Mouse (Mus musculus): Measurements from ENCODE around the gene Derl2. TPM values are rescaled to one million over a fixed set of nuclear protein-coding genes. Genes with fewer than 3 reads are reported as not detected.

The Derl2 gene
- total RNA-seq, 1 experiment from 2014 or later = 31.6 TPM

Other genes with a start within 250 kb of the Derl2 start
- 0.25 and 0.69 TPM in 2 replicates for gene Scimp, start 207.3 kb downstream of the Derl2 start, total RNA-seq (2017)
- gene Rabep1, start 175.1 kb downstream of the Derl2 start, total RNA-seq (2017) = 67.7 and 75.9 TPM in 2 replicates
- 131 and 148 TPM in 2 replicates for gene Nup88, start 49.9 kb downstream of the Derl2 start, total RNA-seq (2017)
- gene Rpain, start 49.6 kb downstream of the Derl2 start, total RNA-seq (2017) = 28.5 and 32.5 TPM in 2 replicates
- gene C1qbp, start 36.8 kb downstream of the Derl2 start, total RNA-seq (2017) = 48.3 and 82.1 TPM in 2 replicates
- gene Dhx33, start 15.4 kb downstream of the Derl2 start, total RNA-seq (2017) = 39.6 and 39.8 TPM in 2 replicates
- 30.8 and 38.1 TPM in 2 replicates for gene Mis12, start 230 bp downstream of the Derl2 start, total RNA-seq (2017)
- 1.4 TPM in 1 of 2 replicates, not detected in the other for gene 6330403K07Rik, start 13.7 kb upstream of the Derl2 start, total RNA-seq (2017)
- gene Nlrp1a, start 124.9 kb upstream of the Derl2 start, total RNA-seq (2017) = 6.5 and 8.6 TPM in 2 replicates
- 1.6 and 5.5 TPM in 2 replicates for gene Nlrp1b, start 210.9 kb upstream of the Derl2 start, total RNA-seq (2017)

Data from hematopoietic stem cell, adult 5-6 weeks (primary cell).